Mouse (Mus musculus): Measurements from ENCODE around the gene Ankrd44. TPM values are rescaled to one million over a fixed set of nuclear protein-coding genes. Genes with fewer than 3 reads are reported as not detected.

The Ankrd44 gene
- polyA plus RNA-seq, 1 experiment, result 4.6 TPM

- Histone ChIP-seq H3K36me3 (ENCODE audit: control insufficient read depth, insufficient read depth) (no peaks in the 10 kb centered on the region), H3K79me2 (ENCODE audit: control insufficient read depth, insufficient read depth) (no peaks in the 10 kb centered on the region), H3ac (ENCODE audit: control insufficient read depth, insufficient read length) (no peak overlapping the region), H3K4me3 (no peak overlapping the region), H3K4me2 (ENCODE audit: low read depth) (no peak overlapping the region), H3K27me3 (ENCODE audit: control insufficient read depth, insufficient read depth, insufficient read length) (no peaks in the 10 kb centered on the region)
- TF ChIP-seq MYOG (IDR thresholded peaks at IDR 0.05; ENCODE audit: control insufficient read depth in 1 of 3, insufficient read depth in 1 of 3, insufficient read length in 2 of 3, low read depth in 2 of 3), result no peak
Measured at GRCm38 (mm10) chr1:54954856-54955255, 28.7 kb upstream of the Ankrd44 start.

- H3K27me3 ChIP-seq (ENCODE audit: control insufficient read depth, insufficient read depth, insufficient read length), result no peaks in the 10 kb centered on the region
- no peak overlapping the region for H3K4me3 ChIP-seq
- no peak overlapping the region for H3K4me2 ChIP-seq (ENCODE audit: low read depth)
Measured at GRCm38 (mm10) chr1:54944648-54945047, 18.5 kb upstream of the Ankrd44 start.

GRCm38 (mm10) chr1:54935466-54935865, 9.3 kb upstream of the Ankrd44 start:
- Histone ChIP-seq H3K27me3 (ENCODE audit: control insufficient read depth, insufficient read depth, insufficient read length) (no peaks in the 10 kb centered on the region), H3K79me2 (ENCODE audit: control insufficient read depth, insufficient read depth) (no peaks in the 10 kb centered on the region), H3K36me3 (ENCODE audit: control insufficient read depth, insufficient read depth) (no peaks in the 10 kb centered on the region), H3ac (ENCODE audit: control insufficient read depth, insufficient read length) (no peak overlapping the region), H3K4me3 (no peak overlapping the region), H3K4me2 (ENCODE audit: low read depth) (no peak overlapping the region)
- TF ChIP-seq MYOG (IDR thresholded peaks at IDR 0.05; ENCODE audit: control insufficient read depth in 1 of 3, insufficient read depth in 1 of 3, insufficient read length in 2 of 3, low read depth in 2 of 3), result no peak
- no peak for TF ChIP-seq CEBPB (IDR thresholded peaks at IDR 0.05; ENCODE audit: insufficient read depth, poor library complexity, severe bottlenecking)
- no peak for TF ChIP-seq SRF (IDR thresholded peaks at IDR 0.05; ENCODE audit: control insufficient read depth, insufficient read length, low read depth)
- TF ChIP-seq TCF3 (IDR thresholded peaks at IDR 0.05; ENCODE audit: insufficient read length, low read depth), result no peak
- no peak for TF ChIP-seq POLR2A (IDR thresholded peaks at IDR 0.05; ENCODE audit: insufficient read length, low read depth)
- TF ChIP-seq USF1 (IDR thresholded peaks at IDR 0.05; ENCODE audit: low read depth), result no peak
- no peak for TF ChIP-seq TCF12 (IDR thresholded peaks at IDR 0.05; ENCODE audit: insufficient read depth, poor library complexity, severe bottlenecking)
- no peak for TF ChIP-seq MAX (IDR thresholded peaks at IDR 0.05; ENCODE audit: low read depth)
- no peak for TF ChIP-seq REST (IDR thresholded peaks at IDR 0.05; ENCODE audit: insufficient read depth, insufficient read length)
- TF ChIP-seq E2F4 (IDR thresholded peaks at IDR 0.05; ENCODE audit: insufficient read depth), result no peak
- TF ChIP-seq POLR2AphosphoS2 (IDR thresholded peaks at IDR 0.05; ENCODE audit: insufficient read length, low read depth), result no peak

More at GRCm38 (mm10) chr1:54944648-54945047, 18.5 kb upstream of the Ankrd44 start:
- Histone ChIP-seq H3K36me3 (ENCODE audit: control insufficient read depth, insufficient read depth) (no peaks in the 10 kb centered on the region), H3K79me2 (ENCODE audit: control insufficient read depth, insufficient read depth) (no peaks in the 10 kb centered on the region), H3ac (ENCODE audit: control insufficient read depth, insufficient read length) (no peak overlapping the region)
- TF ChIP-seq POLR2AphosphoS2 (IDR thresholded peaks at IDR 0.05; ENCODE audit: insufficient read length, low read depth) (no peak), E2F4 (IDR thresholded peaks at IDR 0.05; ENCODE audit: insufficient read depth) (no peak), MAX (IDR thresholded peaks at IDR 0.05; ENCODE audit: low read depth) (no peak), TCF12 (IDR thresholded peaks at IDR 0.05; ENCODE audit: insufficient read depth, poor library complexity, severe bottlenecking) (no peak), POLR2A (IDR thresholded peaks at IDR 0.05; ENCODE audit: insufficient read length, low read depth) (no peak), SRF (IDR thresholded peaks at IDR 0.05; ENCODE audit: control insufficient read depth, insufficient read length, low read depth) (no peak), CEBPB (IDR thresholded peaks at IDR 0.05; ENCODE audit: insufficient read depth, poor library complexity, severe bottlenecking) (no peak)

GRCm38 (mm10) chr1:54934911-54935310, 8.7 kb upstream of the Ankrd44 start:
- H3K79me2 ChIP-seq (ENCODE audit: control insufficient read depth, insufficient read depth), result no peaks in the 10 kb centered on the region
- TF ChIP-seq MYOG (IDR thresholded peaks at IDR 0.05; ENCODE audit: control insufficient read depth in 1 of 3, insufficient read depth in 1 of 3, insufficient read length in 2 of 3, low read depth in 2 of 3) (no peak), POLR2A (IDR thresholded peaks at IDR 0.05; ENCODE audit: insufficient read length, low read depth) (no peak)
- H3K36me3 ChIP-seq (ENCODE audit: control insufficient read depth, insufficient read depth), result no peaks in the 10 kb centered on the region
- H3K4me2 ChIP-seq (ENCODE audit: low read depth), result no peak overlapping the region
- H3K27me3 ChIP-seq (ENCODE audit: control insufficient read depth, insufficient read depth, insufficient read length), result no peaks in the 10 kb centered on the region
- no peak overlapping the region for H3K4me3 ChIP-seq
- H3ac ChIP-seq (ENCODE audit: control insufficient read depth, insufficient read length), result no peak overlapping the region

- H3K27me3 ChIP-seq (ENCODE audit: control insufficient read depth, insufficient read depth, insufficient read length), result no peaks in the 10 kb centered on the region
- TF ChIP-seq TCF12 (IDR thresholded peaks at IDR 0.05; ENCODE audit: insufficient read depth, poor library complexity, severe bottlenecking) (no peak), SRF (IDR thresholded peaks at IDR 0.05; ENCODE audit: control insufficient read depth, insufficient read length, low read depth) (no peak), MAX (IDR thresholded peaks at IDR 0.05; ENCODE audit: low read depth) (no peak), CEBPB (IDR thresholded peaks at IDR 0.05; ENCODE audit: insufficient read depth, poor library complexity, severe bottlenecking) (no peak), MYOD1 (IDR thresholded peaks at IDR 0.05; ENCODE audit: control insufficient read depth in 1 of 3, insufficient read length in 2 of 3, low read depth in 2 of 3) (no peak)
Measured at GRCm38 (mm10) chr1:54933646-54934045, 7.5 kb upstream of the Ankrd44 start.

More at GRCm38 (mm10) chr1:54933646-54934045, 7.5 kb upstream of the Ankrd44 start:
- no peak overlapping the region for H3ac ChIP-seq (ENCODE audit: control insufficient read depth, insufficient read length)
- no peaks in the 10 kb centered on the region for H3K36me3 ChIP-seq (ENCODE audit: control insufficient read depth, insufficient read depth)
- H3K4me2 ChIP-seq (ENCODE audit: low read depth), result no peak overlapping the region
- no peaks in the 10 kb centered on the region for H3K79me2 ChIP-seq (ENCODE audit: control insufficient read depth, insufficient read depth)
- no peak overlapping the region for H3K4me3 ChIP-seq

All from myocyte (in vitro differentiated cells).